Mouse (Mus musculus): ENCODE measurements at regions not wholly inside any gene's neighbourhood (a gene's known extent, or its start where the extent isn't known, plus 50 kb on each side); places are given as distances from the start of the nearest gene placed in this dataset.
"Not testable (repeated sequence)": the region's sequence is repeated elsewhere in the genome, so short reads cannot be mapped to it uniquely, and the experiment has no call there.

DNA sequence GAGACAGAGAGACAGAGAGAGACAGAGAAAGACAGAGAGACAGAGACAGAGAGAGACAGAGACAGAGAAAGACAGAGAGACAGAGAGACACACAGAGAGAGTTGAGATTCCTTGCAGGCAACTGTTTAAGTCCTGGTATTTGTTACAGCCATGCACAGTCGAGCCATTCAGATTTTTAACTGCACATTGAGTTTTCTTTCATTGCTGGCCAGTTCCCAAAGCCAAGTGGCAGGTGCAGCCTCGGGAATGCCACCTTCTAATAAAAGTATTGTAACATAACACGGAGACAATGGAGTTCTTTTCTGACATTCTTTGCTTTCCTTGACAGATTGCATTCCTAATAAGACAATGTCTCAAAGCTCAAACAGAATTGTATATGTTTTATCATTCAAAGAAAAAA, 306.3 kb upstream of the Flrt2 start:
- no peak for DNase-seq (ENCODE audit: low spot score)

GRCm38 (mm10) chr12:95388185-95388584, 303.8 kb upstream of the Flrt2 start:
- DNase-seq (ENCODE audit: low spot score) = no peak

GRCm38 (mm10) chr12:95392821-95393220, 299.2 kb upstream of the Flrt2 start:
- DNase-seq (ENCODE audit: low spot score) = no peak

DNA sequence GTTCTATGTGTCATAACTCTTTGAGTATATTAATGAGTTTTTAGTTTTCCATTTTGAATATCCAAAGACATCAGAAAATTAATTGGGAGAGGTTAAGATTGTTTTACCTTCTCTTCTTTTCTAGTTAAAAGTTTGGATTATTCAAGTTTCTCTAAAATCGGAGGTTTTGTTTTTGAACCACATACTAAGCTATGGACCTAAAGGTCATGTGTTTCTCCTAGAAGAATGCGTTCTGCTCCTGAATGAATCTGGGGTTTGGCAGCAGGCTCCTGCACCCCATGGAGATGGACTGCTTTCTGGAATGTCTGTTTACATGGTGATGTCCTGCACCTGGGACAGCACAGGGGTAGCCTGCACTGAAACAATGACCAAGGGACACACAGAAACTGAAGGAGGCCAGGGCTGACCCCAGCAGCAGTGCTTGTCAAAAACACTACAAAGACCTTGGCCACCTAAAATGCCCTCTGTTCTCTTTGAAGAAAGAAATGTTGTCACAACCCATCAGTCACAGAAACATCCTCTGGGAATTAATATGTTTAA, 297.0 kb upstream of the Flrt2 start:
- no peak for DNase-seq (ENCODE audit: low spot score)

DNA sequence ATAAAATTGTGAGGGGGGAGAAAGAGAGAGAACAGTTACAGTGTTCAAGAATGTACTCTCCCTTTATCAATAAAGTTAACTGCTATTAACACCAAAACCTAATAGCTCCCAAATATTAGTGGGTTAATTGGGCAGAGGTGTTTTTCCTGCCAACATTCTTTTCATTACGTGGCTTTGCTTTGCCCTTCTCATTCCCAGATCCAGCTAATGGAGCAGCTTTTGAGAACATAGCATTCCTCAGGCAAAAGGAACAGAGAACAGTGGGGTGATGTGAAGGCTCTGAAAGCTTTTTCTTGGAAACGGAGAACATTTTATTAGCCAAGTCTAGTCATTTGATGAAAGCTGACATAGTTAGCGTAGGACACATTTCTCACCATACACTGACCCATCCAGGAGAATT, 271.2 kb upstream of the Flrt2 start:
- no peak for DNase-seq (ENCODE audit: low spot score)

DNA sequence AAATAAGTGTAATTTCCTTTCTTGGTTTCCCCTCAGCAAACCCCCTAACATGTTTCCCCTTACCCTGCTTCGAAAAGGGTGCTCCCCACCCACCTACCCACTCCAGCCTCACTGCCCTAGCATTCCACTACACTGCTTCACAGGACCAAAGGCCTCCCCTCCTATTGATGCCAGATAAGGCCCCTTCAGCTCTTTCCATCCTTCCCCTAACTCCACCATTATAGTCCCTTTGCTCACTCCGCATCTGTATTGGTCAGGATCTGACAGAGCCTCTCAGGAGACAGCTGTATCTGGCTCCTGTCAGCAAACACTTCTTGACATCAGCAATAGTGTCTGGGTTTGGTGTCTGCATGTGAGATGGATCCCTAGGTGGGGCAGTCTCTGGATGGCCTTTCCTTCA, 267.3 kb upstream of the Flrt2 start:
- DNase-seq (ENCODE audit: low spot score) = no peak

DNA sequence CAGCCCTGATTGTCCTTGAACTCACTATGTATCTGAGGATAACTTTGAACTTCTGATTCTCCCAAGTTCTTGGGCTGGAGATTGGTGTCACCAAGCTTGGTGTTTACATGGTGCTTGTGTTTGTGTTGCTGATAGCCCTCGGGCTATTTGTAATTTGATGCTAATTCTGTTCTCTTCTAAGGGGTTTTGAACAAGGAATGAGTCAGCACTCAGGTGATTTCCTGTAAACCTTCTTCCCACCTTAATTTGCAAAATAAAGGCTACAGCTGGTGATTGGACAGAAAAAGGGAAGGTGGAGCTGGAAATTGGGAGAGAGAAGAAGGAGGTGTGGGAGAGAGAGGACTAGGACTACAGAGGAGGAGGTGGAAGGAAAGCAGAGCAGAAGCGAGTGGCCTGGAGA, 254.8 kb upstream of the Flrt2 start:
- no peak for DNase-seq (ENCODE audit: low spot score)

DNA sequence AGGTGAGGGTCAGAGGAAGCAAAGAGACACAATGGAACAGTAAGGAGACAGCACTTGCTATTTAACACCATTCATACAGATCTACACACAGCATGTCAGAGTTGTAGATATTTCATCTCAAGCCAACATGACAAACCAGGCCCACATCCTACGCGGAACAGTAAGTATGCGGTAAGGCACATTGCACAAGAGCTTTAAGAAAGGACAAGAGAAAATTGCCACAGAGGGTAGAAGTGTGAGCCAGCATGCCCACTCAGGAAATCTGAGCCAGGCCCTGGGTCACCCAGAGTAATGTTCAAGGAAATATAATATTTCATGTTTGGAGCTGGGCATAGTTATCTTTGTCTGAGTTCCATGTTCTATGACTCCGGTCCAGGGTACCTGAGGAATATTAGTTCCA, 234.5 kb upstream of the Flrt2 start:
- no peak for DNase-seq (ENCODE audit: low spot score)

GRCm38 (mm10) chr12:95466502-95467490, 225.2 kb upstream of the Flrt2 start:
- DNase-seq (ENCODE audit: low spot score) = no peak

- DNase-seq (ENCODE audit: low spot score) = no peak
These were observed 222.1 kb upstream of the Flrt2 start for GRCm38 (mm10) chr12:95469897-95470296.

DNA sequence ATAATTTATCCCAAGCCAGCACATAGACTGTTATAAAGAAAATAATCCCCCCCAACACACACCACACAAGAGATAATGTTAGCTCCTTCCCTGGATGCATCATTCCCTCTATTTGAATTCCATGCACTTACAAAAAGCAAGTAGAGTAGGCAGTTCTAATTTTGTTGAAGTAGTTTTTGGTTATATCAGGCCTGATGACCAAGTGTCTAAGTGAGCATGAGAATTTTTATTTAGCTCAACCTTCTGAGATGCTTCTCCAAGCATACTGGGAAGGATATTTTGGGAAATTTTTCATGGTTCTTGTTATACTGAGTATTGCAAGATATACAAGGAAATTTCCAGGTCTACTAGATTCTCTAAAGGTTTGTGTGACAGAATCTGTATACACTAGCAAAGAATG, 205.5 kb upstream of the Flrt2 start:
- no peak for DNase-seq (ENCODE audit: low spot score)

GRCm38 (mm10) chr12:95488371-95488770, 203.7 kb upstream of the Flrt2 start:
- DNase-seq (ENCODE audit: low spot score) = no peak

GRCm38 (mm10) chr12:95489374-95489773, 202.7 kb upstream of the Flrt2 start:
- no peak for DNase-seq (ENCODE audit: low spot score)

DNA sequence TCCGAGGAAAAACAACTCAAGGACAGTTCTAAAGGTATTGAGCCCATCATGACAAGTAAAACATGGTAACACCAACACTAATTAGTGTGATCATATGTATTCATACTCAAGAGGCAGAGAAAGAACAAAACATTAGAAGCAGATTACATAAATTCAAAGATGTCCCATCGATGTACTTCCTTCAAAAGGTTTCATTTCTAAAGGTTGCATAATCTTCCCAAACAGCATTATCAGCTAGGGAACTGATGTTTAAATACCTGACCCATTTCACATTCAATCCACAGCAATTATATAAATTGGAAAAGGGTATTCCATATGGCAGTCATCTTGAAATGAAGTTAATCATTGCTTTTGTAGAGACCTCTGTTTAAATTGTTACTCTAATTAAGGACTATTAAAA, 202.2 kb upstream of the Flrt2 start:
- no peak for DNase-seq (ENCODE audit: low spot score)

GRCm38 (mm10) chr12:95491806-95492436, 200.1 kb upstream of the Flrt2 start:
- not testable (repeated sequence) for DNase-seq (ENCODE audit: low spot score)

- DNase-seq (ENCODE audit: low spot score) = no peak
These were observed 190.6 kb upstream of the Flrt2 start for GRCm38 (mm10) chr12:95501443-95501842.

DNA sequence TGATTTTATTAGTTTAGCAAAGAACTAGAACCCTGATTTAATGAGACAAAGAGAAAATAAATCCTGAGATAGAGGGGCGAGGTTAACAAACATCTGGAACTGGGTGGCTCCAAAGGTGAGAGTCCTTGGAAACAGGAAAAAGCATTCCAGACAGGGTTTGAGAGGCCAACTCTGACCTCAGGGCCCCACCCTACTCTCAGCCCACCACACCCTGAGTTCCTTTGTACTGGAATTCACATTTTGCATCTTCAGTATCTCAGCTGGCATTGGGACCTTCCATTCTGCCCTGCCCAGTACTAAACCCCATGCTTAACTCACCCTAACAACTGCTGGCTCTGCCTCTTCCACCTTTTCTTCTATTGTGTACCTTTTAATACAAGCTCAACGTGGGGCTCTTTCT, 172.0 kb upstream of the Flrt2 start:
- no peak for DNase-seq (ENCODE audit: low spot score)

DNA sequence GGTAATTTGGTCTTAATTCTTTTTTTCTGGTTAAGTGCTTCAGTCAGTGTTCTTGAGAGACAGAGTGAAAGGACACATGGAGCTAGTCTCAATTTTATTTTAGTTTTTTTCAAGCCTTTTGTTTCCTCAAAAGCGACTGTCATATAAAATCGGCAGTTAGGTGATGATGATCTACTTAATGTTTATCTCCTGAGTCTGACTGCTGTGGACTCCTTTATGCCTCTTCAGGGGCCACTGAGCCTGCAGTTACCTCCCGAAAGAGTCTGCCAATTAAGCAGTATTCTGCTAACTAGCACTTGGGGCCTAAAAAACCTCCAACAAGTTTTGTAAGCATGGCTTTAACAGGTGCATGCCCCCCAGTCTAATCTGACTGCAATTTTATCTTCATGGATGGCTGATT, 170.0 kb upstream of the Flrt2 start:
- DNase-seq (ENCODE audit: low spot score) = no peak

DNA sequence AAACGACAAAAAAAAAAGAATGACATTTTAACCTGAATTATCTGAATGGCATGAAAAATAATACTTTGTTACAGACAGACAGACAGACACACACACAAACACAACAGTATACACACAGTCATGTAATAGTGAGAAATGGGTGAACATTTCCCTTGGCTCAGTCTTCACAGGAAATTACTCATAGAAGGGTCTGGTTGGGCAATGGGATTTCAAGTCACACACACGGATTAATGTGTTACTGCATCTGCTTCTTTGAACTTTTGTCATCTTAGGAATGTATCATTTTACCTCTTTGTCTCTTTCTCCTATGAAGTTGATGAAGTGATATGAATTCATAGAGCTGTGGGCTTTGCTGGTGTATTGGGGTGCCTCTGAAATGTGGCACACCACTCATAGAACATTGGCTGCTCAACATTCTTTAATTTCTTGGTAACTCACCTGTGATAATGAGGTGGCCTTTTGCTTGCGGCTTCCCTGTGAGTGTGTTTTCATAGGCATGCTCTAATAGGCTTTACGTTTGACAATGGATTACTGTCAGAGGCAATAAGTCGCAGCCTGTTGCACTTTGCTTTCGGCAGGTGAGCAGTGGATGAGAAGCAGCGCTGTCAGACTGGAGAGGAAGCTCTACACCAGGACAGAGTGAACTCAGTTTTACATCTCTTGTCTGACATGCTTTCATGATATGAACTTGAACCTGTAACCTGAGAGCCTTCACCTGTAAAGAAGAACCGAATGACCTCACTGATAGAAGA, 158.0 kb upstream of the Flrt2 start:
- no peak for DNase-seq (ENCODE audit: low spot score)

DNA sequence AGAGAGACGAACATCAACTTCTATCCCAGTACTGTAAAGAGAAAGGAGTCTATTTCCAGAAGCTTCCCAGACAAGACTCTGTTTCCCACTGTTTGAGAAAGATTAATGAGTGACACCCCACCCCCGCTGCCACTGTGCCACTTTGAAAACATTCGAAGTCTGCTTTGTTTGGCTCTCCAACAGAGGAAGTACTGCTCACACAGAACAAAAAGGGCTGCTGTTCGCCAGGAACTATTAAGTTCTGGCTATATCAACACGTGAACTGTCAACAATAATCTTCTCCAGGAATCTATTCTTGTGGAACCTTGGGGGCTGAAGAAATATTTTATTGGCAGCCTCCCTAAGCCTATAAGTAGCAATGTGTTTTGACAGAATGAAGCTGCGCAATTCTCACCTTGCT, 144.7 kb upstream of the Flrt2 start:
- no peak for DNase-seq (ENCODE audit: low spot score)

GRCm38 (mm10) chr12:95553129-95553528, 138.9 kb upstream of the Flrt2 start:
- DNase-seq (ENCODE audit: low spot score) = no peak

GRCm38 (mm10) chr12:95558706-95559406, 133.2 kb upstream of the Flrt2 start:
- no peak for DNase-seq (ENCODE audit: low spot score)
